Mouse (Mus musculus): ENCODE measurements around the gene Trim63. TPM values are rescaled to one million over a fixed set of nuclear protein-coding genes. Genes with fewer than 3 reads are reported as not detected.

The Trim63 gene
- total RNA-seq, 2 experiments from 2014 or later: 199 to 226 TPM

DNA sequence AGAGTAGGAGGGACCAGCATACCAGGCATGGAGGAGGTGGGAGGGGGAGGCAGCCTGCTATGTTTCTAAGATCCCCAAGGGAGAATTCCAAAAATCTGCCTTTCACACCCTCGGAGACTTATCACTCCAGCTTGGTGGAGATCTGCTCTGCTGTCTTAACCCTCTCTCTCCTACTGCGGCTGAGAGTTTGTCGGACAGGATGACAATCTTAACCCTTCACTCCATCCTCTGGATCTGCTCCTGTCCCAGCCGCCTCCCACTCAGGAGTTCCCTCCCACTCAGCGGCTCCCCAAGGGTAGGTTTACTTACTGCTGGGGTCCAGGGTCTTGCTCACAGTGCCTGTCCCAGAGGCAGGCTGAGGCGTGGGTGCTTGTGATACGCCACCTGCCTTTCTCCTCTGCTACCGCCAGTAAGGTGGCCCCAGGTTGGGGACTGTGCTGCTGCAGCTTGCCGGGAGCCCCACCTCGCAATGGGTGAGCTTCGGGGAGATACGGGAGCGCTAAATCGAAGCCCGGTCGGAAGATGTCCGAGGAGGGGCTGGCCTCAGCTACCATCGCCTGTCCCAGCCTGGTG lies 55.8 kb downstream of the Trim63 start:
- DNase-seq: no peak

DNA sequence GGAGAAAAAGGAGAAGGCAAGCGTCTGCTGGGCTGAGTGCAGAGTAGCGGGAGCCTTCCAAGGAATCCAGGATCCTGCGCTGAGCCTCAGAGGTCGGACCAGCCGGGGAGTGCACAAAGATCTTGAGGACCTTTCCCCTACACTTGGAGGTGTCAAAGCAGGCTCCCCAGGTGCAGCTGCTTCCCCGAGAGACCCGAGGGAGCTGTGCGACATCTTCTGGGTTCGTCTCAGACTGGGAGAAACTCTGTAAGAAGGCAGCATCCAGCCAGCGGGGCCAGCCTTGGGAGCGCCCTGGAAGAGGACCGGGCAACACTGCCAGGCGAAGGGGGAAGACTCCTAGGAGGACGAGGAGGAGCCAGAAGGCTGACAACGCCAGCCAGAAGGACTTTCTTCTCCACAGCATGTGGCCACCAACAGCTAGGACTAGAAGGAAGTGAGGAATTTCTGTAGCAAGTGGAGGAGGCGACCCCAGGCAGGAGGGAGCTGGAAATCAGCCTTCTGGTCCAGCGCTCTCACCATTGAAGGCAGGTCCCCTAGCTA lies 56.5 kb downstream of the Trim63 start:
- no peak for DNase-seq

DNA sequence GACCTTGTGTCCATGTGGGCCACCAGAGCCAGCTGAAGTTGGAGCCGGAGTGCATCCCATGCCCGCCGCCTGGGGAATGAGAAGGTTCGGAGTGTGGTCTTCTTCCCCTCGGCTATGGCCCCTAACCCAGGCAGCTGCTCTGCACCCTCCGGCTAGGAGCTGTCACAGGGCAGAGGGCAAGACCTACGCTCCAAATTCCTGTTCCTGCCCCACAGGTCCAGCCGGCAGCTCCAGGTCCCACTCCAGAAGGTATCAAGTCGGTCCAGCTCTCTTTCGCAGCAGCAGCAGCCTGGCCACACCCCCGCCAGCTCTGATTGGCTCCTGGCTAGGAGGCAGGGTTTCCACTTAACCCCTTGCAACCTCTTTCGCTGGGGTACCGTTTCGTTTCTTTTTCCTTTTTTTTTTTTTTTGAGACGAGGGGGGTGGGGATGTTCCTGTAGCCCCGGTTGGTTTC lies 57.4 kb downstream of the Trim63 start:
- peak; percentile 80 for DNase-seq

DNA sequence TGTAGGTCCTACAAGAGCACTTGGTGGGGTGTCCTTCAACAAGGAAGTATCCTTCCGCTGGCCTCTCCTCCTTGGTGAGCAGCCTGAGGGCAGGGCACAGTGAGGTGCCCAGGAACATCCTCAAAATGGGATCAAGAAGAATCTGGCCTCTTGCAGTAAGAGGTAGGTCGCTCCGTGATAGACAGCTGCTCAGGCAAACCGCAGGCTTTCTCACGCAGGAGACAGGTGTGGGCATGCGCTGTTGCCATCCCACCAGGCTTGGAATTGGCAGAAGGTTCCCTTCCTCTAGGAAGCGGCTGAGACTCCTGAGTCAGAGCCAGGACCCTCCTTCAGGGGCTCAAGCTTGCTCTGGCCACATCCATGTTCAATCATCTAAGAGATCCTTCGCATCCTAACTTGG lies 58.4 kb downstream of the Trim63 start:
- no peak for DNase-seq

DNA sequence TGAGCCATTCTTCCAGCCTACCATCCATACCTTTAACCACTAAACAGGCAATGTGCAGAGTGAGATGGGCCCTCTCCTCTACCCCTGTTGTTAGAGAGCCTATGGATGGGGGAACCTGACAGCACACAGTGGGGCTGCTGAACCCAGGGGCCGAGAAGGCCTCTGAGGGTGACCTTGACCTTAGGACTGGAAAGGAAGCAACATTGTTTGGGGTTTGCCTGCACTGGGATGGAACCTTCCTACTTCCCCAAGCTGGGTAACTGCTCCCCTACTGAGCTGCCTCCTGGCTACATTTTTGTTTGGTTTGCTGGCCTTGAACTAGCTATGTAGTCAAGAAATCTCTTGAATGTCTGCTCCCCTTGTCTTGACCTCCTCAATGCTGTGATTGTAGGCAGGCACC lies 59.4 kb downstream of the Trim63 start:
- DNase-seq: no peak

DNA sequence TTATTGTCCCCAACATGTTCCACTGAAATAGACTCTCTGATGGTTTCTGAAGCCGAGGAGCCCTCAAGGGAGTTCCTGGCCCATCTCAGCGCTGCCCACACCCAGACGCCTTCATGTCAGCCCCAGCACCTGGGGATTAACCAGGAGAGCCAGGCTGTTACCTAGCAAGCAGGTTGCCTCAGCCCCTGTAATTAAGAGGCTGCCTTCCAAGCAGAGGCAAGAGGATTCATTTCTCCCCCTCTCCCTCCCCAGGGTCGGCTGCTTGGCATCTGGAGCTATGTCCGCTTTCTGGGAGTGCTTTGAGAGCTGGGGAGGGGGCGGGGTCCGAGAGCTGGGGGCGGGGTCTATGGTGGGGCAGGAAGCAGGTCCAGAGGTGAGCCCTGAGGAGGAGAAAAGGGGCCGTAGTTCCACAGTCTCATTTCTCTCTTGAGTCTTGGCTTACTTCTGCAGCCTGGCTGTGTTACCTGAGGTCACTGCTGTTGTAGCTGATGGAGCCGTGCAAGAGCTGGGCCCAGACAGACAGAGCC lies 63.2 kb downstream of the Trim63 start:
- DNase-seq: no peak

Other genes with a start within 250 kb of the Trim63 start
- 1 to 10 TPM; 4.3 to 5.6 TPM for gene Cd52, start 220.0 kb upstream of the Trim63 start, total RNA-seq (2021)
- gene Ubxn11, start 212.6 kb upstream of the Trim63 start, total RNA-seq (2021): 1 to 10 TPM; 1.2 to 2.0 TPM
- gene Sh3bgrl3, start 186.3 kb upstream of the Trim63 start, total RNA-seq (2021): 10 to 100 TPM; 70.4 to 72.6 TPM
- 10 to 100 TPM; 34.5 to 38.7 TPM for gene Cep85, start 128.0 kb upstream of the Trim63 start, total RNA-seq (2021)
- gene Gm7534, start 112.1 kb upstream of the Trim63 start, total RNA-seq (2021): not detected
- gene Catsper4, start 87.7 kb upstream of the Trim63 start, total RNA-seq (2021): not detected
- 1 to 10 TPM; 1.6 to 2.0 TPM for gene Cnksr1, start 76.7 kb upstream of the Trim63 start, total RNA-seq (2021)
- gene E130218I03Rik, start 71.5 kb upstream of the Trim63 start, total RNA-seq (2021): not detected
- 1 to 10 TPM; 5.8 TPM for gene Zfp593, start 69.5 kb upstream of the Trim63 start, total RNA-seq (2021)
- gene Gm30191, start 68.2 kb upstream of the Trim63 start, total RNA-seq (2021): not detected
- gene Grrp1, start 61.0 kb upstream of the Trim63 start, total RNA-seq (2021): 10 to 100 TPM in 1 of 2 experiments, 1 to 10 TPM in 1; 8.9 to 10.3 TPM
- 10 to 100 TPM; 11.8 to 12.2 TPM for gene Pdik1l, start 27.2 kb upstream of the Trim63 start, total RNA-seq (2021)
- under 1 TPM; 0.29 to 0.61 TPM for gene Slc30a2, start 28.1 kb downstream of the Trim63 start, total RNA-seq (2021)
- gene Extl1, start 68.7 kb downstream of the Trim63 start, total RNA-seq (2021): 1 to 10 TPM; 2.7 to 2.9 TPM
- gene Pafah2, start 81.2 kb downstream of the Trim63 start, total RNA-seq (2021): 1 to 10 TPM; 8.6 to 8.9 TPM
- gene Stmn1, start 153.2 kb downstream of the Trim63 start, total RNA-seq (2021): 100 to 1,000 TPM; 312 to 327 TPM
- gene Paqr7, start 181.6 kb downstream of the Trim63 start, total RNA-seq (2021): 1 to 10 TPM; 8.2 to 9.0 TPM
- 1 to 10 TPM; 2.9 to 3.6 TPM for gene Aunip, start 195.9 kb downstream of the Trim63 start, total RNA-seq (2021)
- gene Mtfr1l, start 220.3 kb downstream of the Trim63 start, total RNA-seq (2021): 100 to 1,000 TPM; 145 to 150 TPM
- gene Selenon, start 237.0 kb downstream of the Trim63 start, total RNA-seq (2021): 10 to 100 TPM; 46.4 to 49.9 TPM

Measured in heart, postnatal 4 days (tissue).